ENCODE assay signal across 27 mouse cellular contexts in the genomic region with DNA sequence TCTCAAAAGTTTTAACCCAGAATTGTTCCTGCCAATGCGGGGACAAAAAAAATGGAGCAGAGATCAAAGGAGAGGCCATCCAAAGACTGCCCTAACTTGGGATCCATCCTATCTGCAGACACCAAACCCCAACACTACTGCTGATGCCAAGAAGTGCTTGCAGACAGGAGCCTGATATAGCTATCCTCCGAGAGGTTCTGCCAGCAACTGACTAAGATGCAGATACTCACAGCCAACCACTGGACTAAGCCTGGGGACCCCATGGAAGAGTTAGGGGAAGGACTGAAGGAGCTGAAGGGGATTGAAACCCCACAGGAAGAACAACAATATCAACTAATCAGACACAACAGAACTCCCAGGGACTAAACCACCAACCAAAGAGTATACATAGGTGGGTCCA.
"Had no signal": no experiment of that assay in that cellular context is flagged by ENCODE, and none has a peak within 500 bp of the region (broad histone marks: within the 10 kb centered on the region; RNA-seq: fewer than 3 reads in every experiment).

No protein-coding gene starts in this region.

- H3K36me3 ChIP-seq: hindbrain, embryonic 12.5 days; intestine, embryonic 15.5 days had no signal

- H3K4me2 ChIP-seq: heart, embryonic 11.5 days; heart, embryonic 13.5 days; heart, embryonic 15.5 days; hindbrain, embryonic 12.5 days; hindbrain, embryonic 14.5 days; intestine, embryonic 15.5 days; limb, embryonic 13.5 days; limb, embryonic 15.5 days had no signal

- ATAC-seq: hindbrain, embryonic 16.5 days; inflammation-experienced regulatory T-cells, adult 6 months; intestine, embryonic 15.5 days; intestine, postnatal 0 days had no signal

- H3K27ac ChIP-seq: gastrocnemius, adult 2 months; heart, adult 2 months; heart, embryonic 13.5 days; heart, embryonic 15.5 days; hindbrain, embryonic 10.5 days; hindbrain, embryonic 12.5 days; hindbrain, embryonic 14.5 days; intestine, embryonic 15.5 days; layer of hippocampus, adult 2 months; limb, embryonic 13.5 days; limb, embryonic 15.5 days had no signal

- H3K4me1 ChIP-seq: hindbrain, embryonic 12.5 days; intestine, embryonic 15.5 days; limb, embryonic 15.5 days had no signal

- DNase-seq: gastrocnemius, adult 2 months; gastrocnemius, postnatal 10 days; gastrocnemius, postnatal 25 days; heart, postnatal 14 days; heart, postnatal 36 days; kidney, adult 18-20 months; kidney, adult 8-10 months; kidney, postnatal 10 days; kidney, postnatal 25 days; kidney, postnatal 4 days; layer of hippocampus, adult 9-11 months; layer of hippocampus, postnatal 36 days; left cerebral cortex, postnatal 4 days had no signal

- H3K9ac ChIP-seq: heart, embryonic 13.5 days; heart, embryonic 15.5 days; hindbrain, embryonic 12.5 days; hindbrain, embryonic 14.5 days; intestine, embryonic 15.5 days; limb, embryonic 13.5 days; limb, embryonic 15.5 days had no signal

- H3K4me3 ChIP-seq: gastrocnemius, adult 2 months; heart, adult 2 months; heart, embryonic 13.5 days; heart, embryonic 15.5 days; hindbrain, embryonic 10.5 days; hindbrain, embryonic 12.5 days; intestine, embryonic 15.5 days; layer of hippocampus, adult 2 months; limb, embryonic 13.5 days; limb, embryonic 15.5 days had no signal

- H3K27me3 ChIP-seq: heart, embryonic 13.5 days; heart, embryonic 15.5 days; hindbrain, embryonic 12.5 days; intestine, embryonic 15.5 days; limb, embryonic 13.5 days; limb, embryonic 15.5 days had no signal

- H3K9me3 ChIP-seq: heart, embryonic 13.5 days; heart, embryonic 15.5 days; hindbrain, embryonic 10.5 days; hindbrain, embryonic 12.5 days; intestine, embryonic 15.5 days; limb, embryonic 15.5 days had no signal
